ENCODE assay signal across 22 mouse cellular contexts in genomic region chr16:35539041-35539440, GRCm38 (mm10). TPM values are rescaled to one million over a fixed set of nuclear protein-coding genes. Genes with fewer than 3 reads are reported as not detected.
"Had no signal": no experiment of that assay in that cellular context is flagged by ENCODE, and none has a peak within 500 bp of the region (broad histone marks: within the 10 kb centered on the region; RNA-seq: fewer than 3 reads in every experiment).

No protein-coding gene starts in this region.

- H3K4me3 ChIP-seq: limb, embryonic 12.5 days; limb, embryonic 15.5 days; midbrain, embryonic 12.5 days; midbrain, embryonic 15.5 days; neural tube, embryonic 12.5 days; neural tube, embryonic 15.5 days had no signal

- H3K27ac ChIP-seq: limb, embryonic 12.5 days; limb, embryonic 15.5 days; liver, embryonic 14.5 days; macrophage; midbrain, embryonic 12.5 days; midbrain, embryonic 15.5 days; neural tube, embryonic 12.5 days; neural tube, embryonic 15.5 days; stomach, postnatal 0 days had no signal

- H3K9ac ChIP-seq: limb, embryonic 12.5 days; limb, embryonic 15.5 days; liver, embryonic 14.5 days; liver, postnatal 0 days; lung, embryonic 14.5 days; midbrain, embryonic 12.5 days; midbrain, embryonic 15.5 days; neural tube, embryonic 12.5 days; neural tube, embryonic 15.5 days had no signal

- H3K4me2 ChIP-seq: limb, embryonic 15.5 days; liver, embryonic 11.5 days; lung, embryonic 14.5 days; midbrain, embryonic 15.5 days; neural tube, embryonic 12.5 days had no signal

- H3K27me3 ChIP-seq: midbrain, embryonic 15.5 days had no signal

- H3K36me3 ChIP-seq: limb, embryonic 12.5 days; limb, embryonic 15.5 days; midbrain, embryonic 12.5 days; midbrain, embryonic 15.5 days; neural tube, embryonic 12.5 days; neural tube, embryonic 15.5 days had no signal

- H3K9me3 ChIP-seq: limb, embryonic 12.5 days; limb, embryonic 15.5 days; midbrain, embryonic 12.5 days; midbrain, embryonic 15.5 days; neural tube, embryonic 12.5 days; neural tube, embryonic 15.5 days had no signal

- DNase-seq: left cerebral cortex, postnatal 4 days; liver, postnatal 0 days; lung, embryonic 14.5 days; right cerebral cortex, adult 18-20 months; right cerebral cortex, postnatal 14 days; right cerebral cortex, postnatal 4 days; thymus, adult 2 months; thymus, postnatal 14 days; thymus, postnatal 4 days had no signal

- ATAC-seq: intestine, postnatal 0 days; liver, postnatal 0 days; lung, postnatal 0 days; midbrain, embryonic 15.5 days had no signal

RNA-seq across cellular contexts. Expression of gene Sema5b, which starts 1.9 kb away (rescaled TPM):
- total RNA-seq: megakaryocyte, adult 5-6 weeks had no signal
- polyA plus RNA-seq: macrophage had no signal
